Mouse (Mus musculus): ENCODE data around the gene Vmn2r116.
"Not testable (repeated sequence)": the region's sequence is repeated elsewhere in the genome, so short reads cannot be mapped to it uniquely, and the experiment has no call there.

Gene Vmn2r116

DNA sequence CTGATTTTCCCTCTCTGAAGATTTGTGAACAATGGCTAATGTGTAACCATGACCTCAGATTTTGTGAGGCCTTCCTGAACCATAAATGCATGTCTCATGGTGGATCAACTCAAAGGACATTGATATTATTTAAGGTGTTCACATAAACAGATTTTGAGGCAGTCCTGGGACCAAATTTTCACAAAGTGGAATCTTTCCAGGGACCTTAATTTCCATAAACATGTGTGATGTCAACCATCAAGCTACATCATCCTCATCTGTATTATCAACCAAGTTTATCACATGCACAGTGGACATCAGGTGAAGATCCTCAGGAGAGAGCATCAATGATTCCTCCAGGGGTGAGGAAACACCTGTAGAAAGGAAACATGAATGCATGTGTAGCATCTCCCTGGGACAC, at the start of gene Vmn2r116:
TSS of gene Vmn2r116 (plus strand) at position 301 of the 400 bp plus-strand sequence.
- not testable (repeated sequence) for DNase-seq (ENCODE audit: low read depth, low spot score)

DNA sequence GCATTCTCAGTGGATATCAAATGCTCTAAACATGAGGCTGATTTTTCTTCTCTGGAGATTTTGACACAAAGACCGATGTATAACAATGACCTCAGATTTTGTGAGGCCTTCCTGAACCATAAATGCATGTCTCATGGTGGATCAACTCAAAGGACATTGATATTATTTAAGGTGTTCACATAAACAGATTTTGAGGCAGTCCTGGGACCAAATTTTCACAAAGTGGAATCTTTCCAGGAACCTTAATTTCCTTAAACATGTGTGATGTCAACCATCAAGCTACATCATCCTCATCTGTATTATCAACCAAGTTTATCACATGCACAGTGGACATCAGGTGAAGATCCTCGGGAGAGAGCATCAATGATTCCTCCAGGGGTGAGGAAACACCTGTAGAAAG, 41.0 kb upstream of the Vmn2r116 start, which contains the start of gene Vmn2r115:
TSS of gene Vmn2r115 (plus strand) at position 301 of the 400 bp plus-strand sequence.
- not testable (repeated sequence) for DNase-seq (ENCODE audit: low read depth, low spot score)

DNA sequence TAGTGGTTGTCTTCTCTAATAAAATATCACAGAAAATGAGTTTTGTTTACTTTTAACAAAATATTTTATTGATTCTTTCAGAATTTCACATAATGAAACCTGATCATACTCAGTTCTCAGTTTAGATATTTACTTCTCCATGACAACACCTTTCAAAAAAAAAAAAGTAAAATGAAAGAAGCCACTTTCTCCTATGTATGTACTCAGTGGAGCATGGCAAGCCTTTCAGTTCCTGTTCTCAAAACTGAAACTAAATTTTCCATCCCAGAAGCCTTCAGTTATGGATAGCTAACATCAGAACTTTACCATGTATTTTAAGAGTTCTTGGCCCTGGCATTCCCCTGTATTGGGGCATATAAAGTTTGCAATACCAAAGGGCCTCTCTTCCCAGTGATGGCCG, 32.8 kb upstream of the Vmn2r116 start:
- no peak for DNase-seq (ENCODE audit: low read depth, low spot score)

DNA sequence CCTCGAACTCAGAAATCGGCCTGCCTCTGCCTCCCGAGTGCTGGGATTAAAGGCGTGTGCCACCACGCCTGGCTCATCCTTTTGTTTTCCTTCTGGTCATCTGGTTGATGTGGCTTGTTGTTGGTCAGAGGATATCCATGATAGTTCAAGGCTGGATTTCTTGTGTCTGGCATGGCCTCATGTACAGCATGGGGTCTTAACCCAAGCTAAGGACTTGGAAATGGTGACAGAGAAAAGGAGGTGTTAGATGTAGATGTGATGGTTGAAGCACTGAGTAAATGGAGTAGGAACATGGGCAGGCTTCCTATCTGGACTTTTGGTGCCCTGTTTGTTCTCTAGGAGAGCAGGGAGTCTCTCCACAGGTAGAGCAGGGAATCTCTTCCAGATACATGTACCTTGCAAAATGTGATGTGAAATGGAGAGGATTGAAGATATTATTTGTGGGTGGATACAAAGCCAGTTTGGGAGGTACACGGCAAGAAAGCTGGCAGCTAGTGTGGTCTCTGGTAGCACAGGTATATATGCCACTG, 48.8 kb downstream of the Vmn2r116 start:
- DNase-seq (ENCODE audit: low read depth, low spot score) = no peak

All from WW6 (cell line).